Mouse (Mus musculus) embryonic facial prominence, embryonic 11.5 days (tissue): ENCODE measurements at regions not wholly inside any gene's neighbourhood (a gene's known extent, or its start where the extent isn't known, plus 50 kb on each side); places are given as distances from the start of the nearest gene placed in this dataset.

Source experiments
- ATAC-seq: fragments of 200-750 bp; cut with Nextera tagmentation; replicated peaks from 2 replicates; pipeline ENCODE4 v1.8.0; 2017; ENCODE audit warnings: low read depth; ENCODE audit not compliant: insufficient number of reproducible peaks, low FRiP score, low TSS enrichment
- DNase-seq: peaks from one replicate; pipeline ENCODE4 v3.0.0-alpha.2; 2015; ENCODE audit warnings: low spot score
- H3K27ac ChIP-seq: fragments of 300-500 bp; sonication (generic); replicated peaks from 2 replicates; pipeline ENCODE4 v1.5.1; 2014; ENCODE audit warnings: mild to moderate bottlenecking, low read depth, low read length, control low read depth
- H3K27me3 ChIP-seq: fragments of 300-500 bp; sonication (generic); 2 replicates; pipeline ENCODE4 v1.6.1; 2014; ENCODE audit warnings: mild to moderate bottlenecking, low read length, moderate library complexity, mixed read lengths; ENCODE audit not compliant: control insufficient read depth, insufficient read depth
- H3K36me3 ChIP-seq: fragments of 300-500 bp; sonication (generic); replicated peaks from 2 replicates; pipeline ENCODE4 v1.6.1; 2014; ENCODE audit warnings: low read depth, mild to moderate bottlenecking, low read length, moderate library complexity, mixed read lengths; ENCODE audit not compliant: control insufficient read depth, insufficient read depth
- H3K4me1 ChIP-seq: fragments of 300-500 bp; sonication (generic); 2 replicates; pipeline ENCODE4 v1.6.1; 2014; ENCODE audit warnings: low read length, mixed read lengths; ENCODE audit not compliant: control insufficient read depth, insufficient read depth
- H3K4me2 ChIP-seq: fragments of 300-500 bp; sonication (generic); 2 replicates; pipeline ENCODE4 v1.6.1; 2014; ENCODE audit warnings: low read depth, mild to moderate bottlenecking, control low read depth, low read length, moderate library complexity
- H3K4me3 ChIP-seq: fragments of 300-500 bp; sonication (generic); 2 replicates; pipeline ENCODE4 v1.5.1; 2014; ENCODE audit warnings: low read depth, low read length, control low read depth
- H3K9ac ChIP-seq: fragments of 300-500 bp; sonication (generic); replicated peaks from 2 replicates; pipeline ENCODE4 v1.6.1; 2014; ENCODE audit warnings: mild to moderate bottlenecking, control low read depth, low read length
- H3K9me3 ChIP-seq: fragments of 300-500 bp; sonication (generic); replicated peaks from 2 replicates; pipeline ENCODE4 v1.6.1; 2016; ENCODE audit warnings: mild to moderate bottlenecking, low read length, inconsistent platforms, mixed read lengths; ENCODE audit not compliant: control insufficient read depth
- WGBS: fragments of 180-500 bp; shearing (Covaris S2); extraction: QIAGEN DNeasy Blood & Tissue Kit; methylation state at CpG from one replicate; pipeline ENCODE4 v1.1.7; 2014; 5-methylcytosine and 5-hydroxymethylcytosine counted together

- H3K9ac ChIP-seq, result no peak overlapping the region
- no peak overlapping the region for H3K27ac ChIP-seq
- no peaks in the 10 kb centered on the region for H3K4me1 ChIP-seq
- H3K27me3 ChIP-seq, result no peaks in the 10 kb centered on the region
- 77% methylated on average over 4 of the region's 4 CpGs for WGBS
- no peaks in the 10 kb centered on the region for H3K36me3 ChIP-seq
- H3K4me3 ChIP-seq, result no peak overlapping the region
- H3K9me3 ChIP-seq, result no peaks in the 10 kb centered on the region
- no peak for DNase-seq
- ATAC-seq, result no peak
- no peak overlapping the region for H3K4me2 ChIP-seq
Observed at GRCm38 (mm10) chr2:34088832-34089231, 201.1 kb upstream of the Mvb12b start.

- Histone ChIP-seq H3K27me3 (no peaks in the 10 kb centered on the region), H3K27ac (no peak overlapping the region), H3K9me3 (no peaks in the 10 kb centered on the region), H3K4me3 (no peak overlapping the region), H3K9ac (no peak overlapping the region), H3K36me3 (no peaks in the 10 kb centered on the region), H3K4me1 (no peaks in the 10 kb centered on the region), H3K4me2 (no peak overlapping the region)
- ATAC-seq, result no peak
- DNase-seq, result no peak
- WGBS, result 82% methylated on average over 3 of the region's 3 CpGs
Observed at GRCm38 (mm10) chr2:34086130-34086529, 198.4 kb upstream of the Mvb12b start.

- no peaks in the 10 kb centered on the region for H3K27me3 ChIP-seq
- H3K4me1 ChIP-seq, result no peaks in the 10 kb centered on the region
- no peak for ATAC-seq
Observed at GRCm38 (mm10) chr2:34084513-34084912, 196.8 kb upstream of the Mvb12b start.

GRCm38 (mm10) chr2:34082486-34082885 lies 194.7 kb upstream of the Mvb12b start:
- no peaks in the 10 kb centered on the region for H3K36me3 ChIP-seq
- H3K4me3 ChIP-seq, result no peak overlapping the region
- ATAC-seq (no peak), DNase-seq (no peak)
- H3K4me1 ChIP-seq, result no peaks in the 10 kb centered on the region
- no peaks in the 10 kb centered on the region for H3K9me3 ChIP-seq
- H3K27me3 ChIP-seq, result no peaks in the 10 kb centered on the region
- no peak overlapping the region for H3K27ac ChIP-seq
- H3K9ac ChIP-seq, result no peak overlapping the region
- WGBS, result 80% methylated on average over 7 of the region's 7 CpGs
- H3K4me2 ChIP-seq, result no peak overlapping the region

More at GRCm38 (mm10) chr2:34084513-34084912, 196.8 kb upstream of the Mvb12b start:
- H3K9ac ChIP-seq, result no peak overlapping the region
- no peak overlapping the region for H3K27ac ChIP-seq
- no peak overlapping the region for H3K4me3 ChIP-seq
- DNase-seq, result no peak
- H3K36me3 ChIP-seq, result no peaks in the 10 kb centered on the region
- no peaks in the 10 kb centered on the region for H3K9me3 ChIP-seq
- H3K4me2 ChIP-seq, result no peak overlapping the region
- WGBS, result 71% methylated on average over 1 of the region's 1 CpGs

- H3K9ac ChIP-seq, result no peak overlapping the region
- H3K36me3 ChIP-seq, result no peaks in the 10 kb centered on the region
- H3K4me2 ChIP-seq, result no peak overlapping the region
- peak; percentile 56; the same call in 1 of the 2 replicates for ATAC-seq
- no peak for DNase-seq
- H3K27me3 ChIP-seq, result no peaks in the 10 kb centered on the region
- WGBS, result 42% methylated on average over 3 of the region's 3 CpGs
- no peak overlapping the region for H3K27ac ChIP-seq
- no peaks in the 10 kb centered on the region for H3K9me3 ChIP-seq
- H3K4me1 ChIP-seq, result no peaks in the 10 kb centered on the region
- no peak overlapping the region for H3K4me3 ChIP-seq
Observed at GRCm38 (mm10) chr2:34080176-34080575, 192.4 kb upstream of the Mvb12b start.

- no peak overlapping the region for H3K9ac ChIP-seq
- H3K36me3 ChIP-seq, result no peaks in the 10 kb centered on the region
- no peak overlapping the region for H3K27ac ChIP-seq
- no peak overlapping the region for H3K4me3 ChIP-seq
- ATAC-seq (no peak), DNase-seq (no peak)
- H3K9me3 ChIP-seq, result no peaks in the 10 kb centered on the region
- 68% methylated on average over 12 of the region's 12 CpGs for WGBS
- no peaks in the 10 kb centered on the region for H3K27me3 ChIP-seq
- H3K4me1 ChIP-seq, result no peaks in the 10 kb centered on the region
- H3K4me2 ChIP-seq, result no peak overlapping the region
Observed at GRCm38 (mm10) chr2:34079282-34079681, 191.5 kb upstream of the Mvb12b start.

GRCm38 (mm10) chr2:34078875-34079262 lies 191.1 kb upstream of the Mvb12b start:
- 77% methylated on average over 4 of the region's 4 CpGs for WGBS
- Histone ChIP-seq H3K27me3 (no peaks in the 10 kb centered on the region), H3K4me1 (no peaks in the 10 kb centered on the region), H3K9ac (no peak overlapping the region), H3K36me3 (no peaks in the 10 kb centered on the region), H3K9me3 (no peaks in the 10 kb centered on the region), H3K4me2 (no peak overlapping the region), H3K27ac (no peak overlapping the region), H3K4me3 (no peak overlapping the region)
- no peak for ATAC-seq
- DNase-seq, result no peak

GRCm38 (mm10) chr2:34078248-34078874 lies 190.6 kb upstream of the Mvb12b start:
- Histone ChIP-seq H3K27me3 (no peaks in the 10 kb centered on the region), H3K4me2 (no peak overlapping the region), H3K4me1 (no peaks in the 10 kb centered on the region), H3K4me3 (no peak overlapping the region), H3K9ac (no peak overlapping the region), H3K9me3 (no peaks in the 10 kb centered on the region), H3K36me3 (no peaks in the 10 kb centered on the region), H3K27ac (no peak overlapping the region)
- DNase-seq (peak; percentile 26), ATAC-seq (no peak)
- 73% methylated on average over 3 of the region's 3 CpGs for WGBS
